Mouse (Mus musculus) kidney, embryonic 16.5 days (tissue): ENCODE results near the gene Lhfpl2. TPM values are rescaled to one million over a fixed set of nuclear protein-coding genes. Genes with fewer than 3 reads are reported as not detected.

Source experiments
- ATAC-seq: fragments of 200-750 bp; cut with Nextera tagmentation; 2 replicates; pipeline ENCODE4 v1.8.0; 2017; ENCODE audit warnings: moderate TSS enrichment; ENCODE audit not compliant: low FRiP score, low TSS enrichment
- H3K27ac ChIP-seq: fragments of 300-500 bp; sonication (generic); 2 replicates; pipeline ENCODE4 v1.5.1; 2014; ENCODE audit warnings: low read length
- H3K27me3 ChIP-seq: fragments of 300-500 bp; sonication (generic); 2 replicates; pipeline ENCODE4 v1.6.1; 2014; ENCODE audit warnings: low read length, control low read depth, mixed read lengths; ENCODE audit not compliant: insufficient read depth
- H3K36me3 ChIP-seq: fragments of 300-500 bp; sonication (generic); 2 replicates; pipeline ENCODE4 v1.6.1; 2014; ENCODE audit warnings: low read length, control low read depth, mixed read lengths; ENCODE audit not compliant: insufficient read depth
- H3K4me1 ChIP-seq: fragments of 300-500 bp; sonication (generic); 2 replicates; pipeline ENCODE4 v1.6.1; 2014; ENCODE audit warnings: low read length, control low read depth, mixed read lengths; ENCODE audit not compliant: insufficient read depth
- H3K4me2 ChIP-seq: fragments of 300-500 bp; sonication (generic); replicated peaks from 2 replicates; pipeline ENCODE4 v1.6.1; 2014; ENCODE audit warnings: low read depth, low read length
- H3K4me3 ChIP-seq: fragments of 300-500 bp; sonication (generic); 2 replicates; pipeline ENCODE4 v1.5.1; 2014; ENCODE audit warnings: mild to moderate bottlenecking, low read length
- H3K9ac ChIP-seq: fragments of 300-500 bp; sonication (generic); replicated peaks from 2 replicates; pipeline ENCODE4 v1.6.1; 2014; ENCODE audit warnings: low read length
- H3K9me3 ChIP-seq: fragments of 300-500 bp; sonication (generic); 2 replicates; pipeline ENCODE4 v1.6.1; 2016; ENCODE audit warnings: low read length, control low read depth
- WGBS: fragments of 180-500 bp; shearing (Covaris S2); extraction: QIAGEN DNeasy Blood & Tissue Kit; methylation state at CpG from one replicate; pipeline ENCODE4 v1.1.7; 2014; 5-methylcytosine and 5-hydroxymethylcytosine counted together
- polyA plus RNA-seq: library from polyadenylated mRNA; unstranded; fragments of >200 nt; fragmentation: Nextera tagmentation; extraction: Ambion mirVana; gene quantifications from 2 replicates; pipeline ENCODE4 v1.2.1, GENCODE M21; 2015

The Lhfpl2 gene
- polyA plus RNA-seq, 1 experiment from 2014 or later, result 91.2 TPM

GRCm38 (mm10) chr13:94050782-94051181 lies 6.8 kb upstream of the Lhfpl2 start:
- WGBS, result 96% methylated on average over 3 of the region's 3 CpGs
- ATAC-seq, result no peak
- Histone ChIP-seq H3K27me3 (no peaks in the 10 kb centered on the region), H3K9ac (no peak overlapping the region), H3K9me3 (no peaks in the 10 kb centered on the region), H3K27ac (no peak overlapping the region), H3K4me2 (no peak overlapping the region), H3K4me1 (no peaks in the 10 kb centered on the region), H3K36me3 (no peaks in the 10 kb centered on the region), H3K4me3 (no peak overlapping the region)

- Histone ChIP-seq H3K9me3 (no peaks in the 10 kb centered on the region), H3K4me3 (peak overlapping the region; percentile 89), H3K27ac (peak overlapping the region; percentile 95), H3K9ac (peak overlapping the region; percentile 95), H3K27me3 (no peaks in the 10 kb centered on the region), H3K4me1 (peaks cover 30% of the 10 kb centered on the region), H3K4me2 (peak overlapping the region; percentile 76), H3K36me3 (peaks cover 5% of the 10 kb centered on the region; the same call in 1 of the 2 replicates)
- ATAC-seq, result peak; percentile 9; the same call in 1 of the 2 replicates
- 1% methylated on average over 17 of the region's 17 CpGs for WGBS
Observed at GRCm38 (mm10) chr13:94057036-94057562, 497 bp upstream of the Lhfpl2 start.

GRCm38 (mm10) chr13:94058642-94059222 lies 1.1 kb downstream of the Lhfpl2 start:
- Histone ChIP-seq H3K4me2 (peak overlapping the region; percentile 76), H3K9me3 (no peaks in the 10 kb centered on the region), H3K27me3 (no peaks in the 10 kb centered on the region), H3K27ac (peak overlapping the region; percentile 95), H3K4me3 (peak overlapping the region; percentile 89), H3K36me3 (peaks cover 5% of the 10 kb centered on the region; the same call in 1 of the 2 replicates), H3K4me1 (peaks cover 45% of the 10 kb centered on the region), H3K9ac (peak overlapping the region; percentile 95)
- ATAC-seq, result no peak
- WGBS, result 18% methylated on average over 6 of the region's 6 CpGs

- H3K9ac ChIP-seq, result peak overlapping the region; percentile 95; the same call in 1 of the 2 replicates
- peak overlapping the region; percentile 76 for H3K4me2 ChIP-seq
- 82% methylated on average over 4 of the region's 4 CpGs for WGBS
- no peak for ATAC-seq
- peaks cover 5% of the 10 kb centered on the region; the same call in 1 of the 2 replicates for H3K36me3 ChIP-seq
- 0 out of 2 replicates have a peak overlapping the region, but pooled peaks have one; percentile 1 for H3K27ac ChIP-seq
- H3K27me3 ChIP-seq, result no peaks in the 10 kb centered on the region
- no peaks in the 10 kb centered on the region for H3K9me3 ChIP-seq
- H3K4me1 ChIP-seq, result peaks cover 52% of the 10 kb centered on the region
- H3K4me3 ChIP-seq, result peak overlapping the region; percentile 89
Observed at GRCm38 (mm10) chr13:94059373-94059772, 1.8 kb downstream of the Lhfpl2 start.

- Histone ChIP-seq H3K9ac (no peak overlapping the region), H3K4me3 (peak overlapping the region; percentile 89; the same call in 1 of the 2 replicates), H3K27me3 (no peaks in the 10 kb centered on the region), H3K4me2 (peak overlapping the region; percentile 76), H3K4me1 (peaks cover 56% of the 10 kb centered on the region), H3K9me3 (no peaks in the 10 kb centered on the region), H3K27ac (0 out of 2 replicates have a peak overlapping the region, but pooled peaks have one; percentile 1), H3K36me3 (peaks cover 5% of the 10 kb centered on the region; the same call in 1 of the 2 replicates)
- 87% methylated on average over 6 of the region's 6 CpGs for WGBS
- ATAC-seq, result no peak
Observed at GRCm38 (mm10) chr13:94059778-94060177, 2.2 kb downstream of the Lhfpl2 start.

- H3K27me3 ChIP-seq, result no peaks in the 10 kb centered on the region
- no peaks in the 10 kb centered on the region for H3K9me3 ChIP-seq
- ATAC-seq, result no peak
- peak overlapping the region; percentile 11; the same call in 1 of the 2 replicates for H3K27ac ChIP-seq
- H3K36me3 ChIP-seq, result peaks cover 5% of the 10 kb centered on the region; the same call in 1 of the 2 replicates
- H3K4me1 ChIP-seq, result peaks cover 62% of the 10 kb centered on the region
- H3K4me3 ChIP-seq, result no peak overlapping the region
- no peak overlapping the region for H3K9ac ChIP-seq
- WGBS, result 75% methylated on average over 3 of the region's 3 CpGs
- no peak overlapping the region for H3K4me2 ChIP-seq
Observed at GRCm38 (mm10) chr13:94060461-94060860, 2.9 kb downstream of the Lhfpl2 start.

GRCm38 (mm10) chr13:94061256-94061877 lies 3.8 kb downstream of the Lhfpl2 start:
- no peak overlapping the region for H3K4me2 ChIP-seq
- peaks cover 5% of the 10 kb centered on the region; the same call in 1 of the 2 replicates for H3K36me3 ChIP-seq
- H3K27me3 ChIP-seq, result no peaks in the 10 kb centered on the region
- peaks cover 71% of the 10 kb centered on the region for H3K4me1 ChIP-seq
- 51% methylated on average over 9 of the region's 9 CpGs for WGBS
- no peak for ATAC-seq
- H3K9ac ChIP-seq, result 0 out of 2 replicates have a peak overlapping the region, but pooled peaks have one; percentile 6
- no peak overlapping the region for H3K4me3 ChIP-seq
- H3K27ac ChIP-seq, result peak overlapping the region; percentile 54; the same call in 1 of the 2 replicates
- H3K9me3 ChIP-seq, result no peaks in the 10 kb centered on the region

- Histone ChIP-seq H3K36me3 (peaks cover 5% of the 10 kb centered on the region; the same call in 1 of the 2 replicates), H3K4me3 (peak overlapping the region; percentile 10; the same call in 1 of the 2 replicates), H3K4me2 (peak overlapping the region; percentile 36), H3K27ac (peak overlapping the region; percentile 89), H3K4me1 (peaks cover 83% of the 10 kb centered on the region), H3K9ac (no peak overlapping the region), H3K9me3 (no peaks in the 10 kb centered on the region), H3K27me3 (no peaks in the 10 kb centered on the region)
- peak; percentile 77 for ATAC-seq
- 15% methylated on average over 21 of the region's 21 CpGs for WGBS
Observed at GRCm38 (mm10) chr13:94062349-94063111, 4.9 kb downstream of the Lhfpl2 start.

- Histone ChIP-seq H3K27ac (peak overlapping the region; percentile 89), H3K4me3 (0 out of 2 replicates have a peak overlapping the region, but pooled peaks have one; percentile 10), H3K27me3 (no peaks in the 10 kb centered on the region), H3K9me3 (no peaks in the 10 kb centered on the region), H3K4me2 (peak overlapping the region; percentile 36), H3K9ac (peak overlapping the region; percentile 19; the same call in 1 of the 2 replicates), H3K36me3 (peaks cover 5% of the 10 kb centered on the region; the same call in 1 of the 2 replicates), H3K4me1 (peaks cover 89% of the 10 kb centered on the region)
- 0 out of 2 replicates have a peak, but pooled peaks have one; percentile 19 for ATAC-seq
- WGBS, result 49% methylated on average over 8 of the region's 8 CpGs
Observed at GRCm38 (mm10) chr13:94063156-94063555, 5.6 kb downstream of the Lhfpl2 start.
